Mouse (Mus musculus): ENCODE results near the gene Dip2b. TPM values are rescaled to one million over a fixed set of nuclear protein-coding genes. Genes with fewer than 3 reads are reported as not detected.

The Dip2b gene
- polyA plus RNA-seq, 1 experiment from 2014 or later = 9.8 TPM

- ATAC-seq (ENCODE audit: insufficient read depth, low FRiP score, low read depth) = no peak
- no peak overlapping the region for H3K9ac ChIP-seq
- no peaks in the 10 kb centered on the region for H3K9me3 ChIP-seq
- H3K4me2 ChIP-seq = no peak overlapping the region
- WGBS = 85% methylated on average over 7 of the region's 7 CpGs
- no peaks in the 10 kb centered on the region for H3K27me3 ChIP-seq (replicated peaks)
- no peaks in the 10 kb centered on the region for H3K36me3 ChIP-seq
- H3K4me1 ChIP-seq = peaks cover 15% of the 10 kb centered on the region
- H3K27ac ChIP-seq = no peak overlapping the region
- H3K4me3 ChIP-seq (replicated peaks) = no peak overlapping the region
Observed at GRCm38 (mm10) chr15:100056397-100056908, 18.0 kb downstream of the Dip2b start.

GRCm38 (mm10) chr15:100057698-100058097 is 19.2 kb downstream of the Dip2b start:
- no peaks in the 10 kb centered on the region for H3K9me3 ChIP-seq
- H3K27me3 ChIP-seq (replicated peaks) = no peaks in the 10 kb centered on the region
- no peak overlapping the region for H3K9ac ChIP-seq
- 81% methylated on average over 3 of the region's 3 CpGs for WGBS
- no peak for ATAC-seq (ENCODE audit: insufficient read depth, low FRiP score, low read depth)
- H3K4me1 ChIP-seq = peaks cover 15% of the 10 kb centered on the region
- no peak overlapping the region for H3K4me3 ChIP-seq (replicated peaks)
- no peak overlapping the region for H3K27ac ChIP-seq
- H3K36me3 ChIP-seq = no peaks in the 10 kb centered on the region
- H3K4me2 ChIP-seq = no peak overlapping the region

GRCm38 (mm10) chr15:100058143-100058542 is 19.7 kb downstream of the Dip2b start:
- Histone ChIP-seq H3K4me2 (no peak overlapping the region), H3K36me3 (no peaks in the 10 kb centered on the region), H3K4me1 (peaks cover 15% of the 10 kb centered on the region), H3K9ac (no peak overlapping the region), H3K4me3 (replicated peaks) (no peak overlapping the region), H3K27me3 (replicated peaks) (no peaks in the 10 kb centered on the region), H3K9me3 (no peaks in the 10 kb centered on the region), H3K27ac (no peak overlapping the region)
- WGBS = 85% methylated on average over 3 of the region's 3 CpGs
- peak; percentile 43; the same call in 1 of the 2 replicates for ATAC-seq (ENCODE audit: insufficient read depth, low FRiP score, low read depth)

GRCm38 (mm10) chr15:100058912-100059311 is 20.4 kb downstream of the Dip2b start:
- Histone ChIP-seq H3K4me1 (peaks cover 15% of the 10 kb centered on the region), H3K27ac (no peak overlapping the region), H3K9ac (no peak overlapping the region), H3K4me2 (no peak overlapping the region), H3K27me3 (replicated peaks) (no peaks in the 10 kb centered on the region), H3K36me3 (no peaks in the 10 kb centered on the region), H3K4me3 (replicated peaks) (no peak overlapping the region), H3K9me3 (no peaks in the 10 kb centered on the region)
- ATAC-seq (ENCODE audit: insufficient read depth, low FRiP score, low read depth) = no peak
- WGBS = 43% methylated on average over 11 of the region's 11 CpGs

- 67% methylated on average over 7 of the region's 7 CpGs for WGBS
- Histone ChIP-seq H3K27me3 (replicated peaks) (no peaks in the 10 kb centered on the region), H3K27ac (no peak overlapping the region)
Observed at GRCm38 (mm10) chr15:100059626-100060311, 21.3 kb downstream of the Dip2b start.

GRCm38 (mm10) chr15:100060513-100061140 is 22.2 kb downstream of the Dip2b start:
- WGBS = 76% methylated on average over 4 of the region's 4 CpGs
- H3K4me1 ChIP-seq = peaks cover 15% of the 10 kb centered on the region
- H3K4me2 ChIP-seq = no peak overlapping the region
- no peak overlapping the region for H3K9ac ChIP-seq
- no peaks in the 10 kb centered on the region for H3K36me3 ChIP-seq
- no peaks in the 10 kb centered on the region for H3K9me3 ChIP-seq
- H3K27ac ChIP-seq = no peak overlapping the region
- no peak overlapping the region for H3K4me3 ChIP-seq (replicated peaks)
- no peak for ATAC-seq (ENCODE audit: insufficient read depth, low FRiP score, low read depth)
- no peaks in the 10 kb centered on the region for H3K27me3 ChIP-seq (replicated peaks)

More at GRCm38 (mm10) chr15:100059626-100060311, 21.3 kb downstream of the Dip2b start:
- no peak overlapping the region for H3K4me2 ChIP-seq
- H3K4me1 ChIP-seq = peaks cover 15% of the 10 kb centered on the region
- H3K36me3 ChIP-seq = no peaks in the 10 kb centered on the region
- H3K9ac ChIP-seq = no peak overlapping the region
- ATAC-seq (ENCODE audit: insufficient read depth, low FRiP score, low read depth) = no peak
- H3K9me3 ChIP-seq = no peaks in the 10 kb centered on the region
- H3K4me3 ChIP-seq (replicated peaks) = no peak overlapping the region

- Histone ChIP-seq H3K9ac (no peak overlapping the region), H3K4me2 (no peak overlapping the region), H3K27me3 (replicated peaks) (no peaks in the 10 kb centered on the region), H3K36me3 (no peaks in the 10 kb centered on the region), H3K27ac (no peak overlapping the region), H3K4me1 (peaks cover 15% of the 10 kb centered on the region), H3K9me3 (no peaks in the 10 kb centered on the region), H3K4me3 (replicated peaks) (no peak overlapping the region)
- WGBS = 92% methylated on average over 3 of the region's 3 CpGs
- no peak for ATAC-seq (ENCODE audit: insufficient read depth, low FRiP score, low read depth)
Observed at GRCm38 (mm10) chr15:100061377-100061776, 22.9 kb downstream of the Dip2b start.

GRCm38 (mm10) chr15:100063229-100063773 is 24.8 kb downstream of the Dip2b start:
- no peak overlapping the region for H3K27ac ChIP-seq
- peaks cover 16% of the 10 kb centered on the region for H3K4me1 ChIP-seq
- H3K4me2 ChIP-seq = no peak overlapping the region
- H3K4me3 ChIP-seq (replicated peaks) = no peak overlapping the region
- no peak overlapping the region for H3K9ac ChIP-seq
- no peak for ATAC-seq (ENCODE audit: insufficient read depth, low FRiP score, low read depth)
- H3K36me3 ChIP-seq = no peaks in the 10 kb centered on the region
- 87% methylated on average over 13 of the region's 13 CpGs for WGBS
- H3K9me3 ChIP-seq = no peaks in the 10 kb centered on the region
- H3K27me3 ChIP-seq (replicated peaks) = no peaks in the 10 kb centered on the region

- H3K4me1 ChIP-seq = peaks cover 2% of the 10 kb centered on the region; the same call in 1 of the 2 replicates
- no peak overlapping the region for H3K4me3 ChIP-seq (replicated peaks)
- H3K4me2 ChIP-seq = peak overlapping the region; percentile 29; the same call in 1 of the 2 replicates
- ATAC-seq (ENCODE audit: insufficient read depth, low FRiP score, low read depth) = peak; percentile 56; the same call in 1 of the 2 replicates
- no peaks in the 10 kb centered on the region for H3K27me3 ChIP-seq (replicated peaks)
- no peaks in the 10 kb centered on the region for H3K9me3 ChIP-seq
- H3K36me3 ChIP-seq = no peaks in the 10 kb centered on the region
- no peak overlapping the region for H3K9ac ChIP-seq
- peak overlapping the region; percentile 75 for H3K27ac ChIP-seq
- WGBS = 56% methylated on average over 9 of the region's 9 CpGs
Observed at GRCm38 (mm10) chr15:100066702-100067101, 28.2 kb downstream of the Dip2b start.

GRCm38 (mm10) chr15:100069101-100069500 is 30.6 kb downstream of the Dip2b start:
- Histone ChIP-seq H3K9me3 (no peaks in the 10 kb centered on the region), H3K27me3 (replicated peaks) (no peaks in the 10 kb centered on the region), H3K36me3 (no peaks in the 10 kb centered on the region), H3K4me1 (peaks cover 14% of the 10 kb centered on the region), H3K27ac (no peak overlapping the region), H3K4me3 (replicated peaks) (no peak overlapping the region), H3K4me2 (no peak overlapping the region), H3K9ac (no peak overlapping the region)
- WGBS = 80% methylated on average over 4 of the region's 4 CpGs
- no peak for ATAC-seq (ENCODE audit: insufficient read depth, low FRiP score, low read depth)

- 82% methylated on average over 8 of the region's 8 CpGs for WGBS
- no peak for ATAC-seq (ENCODE audit: insufficient read depth, low FRiP score, low read depth)
- Histone ChIP-seq H3K4me1 (peaks cover 20% of the 10 kb centered on the region), H3K36me3 (no peaks in the 10 kb centered on the region), H3K9me3 (no peaks in the 10 kb centered on the region), H3K4me3 (replicated peaks) (no peak overlapping the region), H3K9ac (no peak overlapping the region), H3K27ac (no peak overlapping the region), H3K4me2 (no peak overlapping the region), H3K27me3 (replicated peaks) (no peaks in the 10 kb centered on the region)
Observed at GRCm38 (mm10) chr15:100070021-100070420, 31.6 kb downstream of the Dip2b start.

- H3K36me3 ChIP-seq = no peaks in the 10 kb centered on the region
- no peak overlapping the region for H3K27ac ChIP-seq
- no peaks in the 10 kb centered on the region for H3K27me3 ChIP-seq (replicated peaks)
- H3K4me2 ChIP-seq = no peak overlapping the region
- 57% methylated on average over 3 of the region's 3 CpGs for WGBS
- peaks cover 25% of the 10 kb centered on the region for H3K4me1 ChIP-seq
- no peak overlapping the region for H3K9ac ChIP-seq
- H3K4me3 ChIP-seq (replicated peaks) = no peak overlapping the region
- peak; percentile 67 for ATAC-seq (ENCODE audit: insufficient read depth, low FRiP score, low read depth)
- no peaks in the 10 kb centered on the region for H3K9me3 ChIP-seq
Observed at GRCm38 (mm10) chr15:100071819-100072218, 33.4 kb downstream of the Dip2b start.
